Mouse (Mus musculus) hindbrain, postnatal 0 days (tissue): Measurements from ENCODE around the gene Qrfp. TPM values are rescaled to one million over a fixed set of nuclear protein-coding genes. Genes with fewer than 3 reads are reported as not detected.

Source experiments
- ATAC-seq: fragments of 200-750 bp; cut with Nextera tagmentation; 2 replicates; pipeline ENCODE4 v1.8.0; 2017; ENCODE audit warnings: mild to moderate bottlenecking, moderate TSS enrichment, moderate library complexity
- DNase-seq: peaks from one replicate; pipeline ENCODE4 v3.0.0-alpha.2; 2015; ENCODE audit warnings: low spot score
- H3K27ac ChIP-seq: fragments of 300-500 bp; sonication (generic); 2 replicates; pipeline ENCODE4 v1.5.1; 2014; ENCODE audit warnings: mild to moderate bottlenecking
- H3K27me3 ChIP-seq: fragments of 300-500 bp; sonication (generic); 2 replicates; pipeline ENCODE4 v1.6.1; 2014; ENCODE audit warnings: low read length, mixed read lengths; ENCODE audit not compliant: insufficient read depth
- H3K36me3 ChIP-seq: fragments of 300-500 bp; sonication (generic); 2 replicates; pipeline ENCODE4 v1.6.1; 2014; ENCODE audit warnings: low read length, mixed read lengths; ENCODE audit not compliant: insufficient read depth
- H3K4me1 ChIP-seq: fragments of 300-500 bp; sonication (generic); 2 replicates; pipeline ENCODE4 v1.6.1; 2014; ENCODE audit warnings: antibody characterized with exemption, low read length, mixed read lengths; ENCODE audit not compliant: insufficient read depth
- H3K4me2 ChIP-seq: fragments of 300-500 bp; sonication (generic); 2 replicates; pipeline ENCODE4 v1.6.1; 2014; ENCODE audit warnings: low read depth, mild to moderate bottlenecking, low read length, moderate library complexity, mixed read lengths
- H3K4me3 ChIP-seq: fragments of 300-500 bp; sonication (generic); 2 replicates; pipeline ENCODE4 v1.5.1; 2014; ENCODE audit warnings: low read length
- H3K9ac ChIP-seq: fragments of 300-500 bp; sonication (generic); replicated peaks from 2 replicates; pipeline ENCODE4 v1.6.1; 2014; ENCODE audit warnings: mild to moderate bottlenecking, low read length, moderate library complexity, mixed read lengths
- H3K9me3 ChIP-seq: fragments of 300-500 bp; sonication (generic); 2 replicates; pipeline ENCODE4 v1.6.1; 2016; ENCODE audit warnings: low read length, mixed read lengths
- CTCF ChIP-seq: IDR thresholded peaks from 2 replicates; pipeline ENCODE4 v1.5.1; 2016; ENCODE audit warnings: antibody characterized with exemption, control low read depth, low read depth
- WGBS: fragments of 180-500 bp; shearing (Covaris S2); extraction: QIAGEN DNeasy Blood & Tissue Kit; methylation state at CpG from one replicate; pipeline ENCODE4 v1.1.7; 2014; 5-methylcytosine and 5-hydroxymethylcytosine counted together
- polyA plus RNA-seq: library from polyadenylated mRNA; unstranded; fragments of >200 nt; fragmentation: Nextera tagmentation; extraction: Ambion mirVana; gene quantifications from 2 replicates; pipeline ENCODE4 v1.2.1, GENCODE M21; 2015
- total RNA-seq: library from RNA; depleted of rRNA; stranded (reverse); fragments of >200 nt; gene quantifications from 2 replicates; pipeline ENCODE4 v1.2.3, GENCODE M21; 2014

Qrfp gene
- total and polyA plus RNA-seq, 2 experiments from 2014 or later, result 0.06 TPM; not detected in 1

GRCm38 (mm10) chr2:31845896-31846691 lies 35.7 kb upstream of the Qrfp start, which contains the start of gene Fibcd1:
Gene Fibcd1, minus strand, starts transcription at chr2:31846005.
- peak; percentile 44 for ATAC-seq
- no peak for TF ChIP-seq CTCF
- H3K27me3 ChIP-seq, result no peaks in the 10 kb centered on the region
- DNase-seq, result peak; percentile 63
- WGBS, result under 1% methylated on average over 79 of the region's 88 CpGs
- no peaks in the 10 kb centered on the region for H3K36me3 ChIP-seq
- no peak within 1 kb of the TSS for H3K27ac ChIP-seq
- H3K4me1 ChIP-seq, result peaks cover 10% of the 10 kb centered on the region; the same call in 1 of the 2 replicates
- peak within 1 kb of the TSS; percentile 58 for H3K9ac ChIP-seq
- peak within 1 kb of the TSS; percentile 86 for H3K4me2 ChIP-seq
- H3K9me3 ChIP-seq, result no peaks in the 10 kb centered on the region
- peak within 1 kb of the TSS; percentile 51 for H3K4me3 ChIP-seq

- H3K27me3 ChIP-seq, result no peaks in the 10 kb centered on the region
- DNase-seq, result no peak
- no peaks in the 10 kb centered on the region for H3K36me3 ChIP-seq
- peak overlapping the region; percentile 51 for H3K4me3 ChIP-seq
- ATAC-seq, result no peak; the same call in 1 of the 2 replicates
- H3K27ac ChIP-seq, result no peak overlapping the region
- TF ChIP-seq CTCF, result no peak
- WGBS, result 3% methylated on average over 26 of the region's 26 CpGs
- peak overlapping the region; percentile 86 for H3K4me2 ChIP-seq
- peak overlapping the region; percentile 58 for H3K9ac ChIP-seq
- H3K4me1 ChIP-seq, result peaks cover 10% of the 10 kb centered on the region; the same call in 1 of the 2 replicates
- H3K9me3 ChIP-seq, result no peaks in the 10 kb centered on the region
These were observed 35.1 kb upstream of the Qrfp start for GRCm38 (mm10) chr2:31845512-31845895.

GRCm38 (mm10) chr2:31844729-31845136 lies 34.4 kb upstream of the Qrfp start:
- no peak overlapping the region for H3K9ac ChIP-seq

GRCm38 (mm10) chr2:31838868-31839267 lies 28.5 kb upstream of the Qrfp start:
- 0 out of 2 replicates have a peak, but pooled peaks cover 2% of the 10 kb centered on the region for H3K27me3 ChIP-seq
- H3K36me3 ChIP-seq, result no peaks in the 10 kb centered on the region
- H3K4me2 ChIP-seq, result no peak overlapping the region
- no peak overlapping the region for H3K27ac ChIP-seq
- H3K4me3 ChIP-seq, result no peak overlapping the region
- DNase-seq (no peak), ATAC-seq (no peak)
- WGBS, result 50% methylated on average over 1 of the region's 1 CpGs
- H3K4me1 ChIP-seq, result no peaks in the 10 kb centered on the region
- no peak overlapping the region for H3K9ac ChIP-seq
- TF ChIP-seq CTCF, result no peak
- H3K9me3 ChIP-seq, result no peaks in the 10 kb centered on the region

More at GRCm38 (mm10) chr2:31844729-31845136, 34.4 kb upstream of the Qrfp start:
- Histone ChIP-seq H3K36me3 (no peaks in the 10 kb centered on the region), H3K27me3 (no peaks in the 10 kb centered on the region), H3K4me1 (peaks cover 10% of the 10 kb centered on the region; the same call in 1 of the 2 replicates), H3K27ac (no peak overlapping the region), H3K4me3 (peak overlapping the region; percentile 10; the same call in 1 of the 2 replicates), H3K9me3 (no peaks in the 10 kb centered on the region), H3K4me2 (peak overlapping the region; percentile 86)
- no peak for TF ChIP-seq CTCF
- 6% methylated on average over 10 of the region's 10 CpGs for WGBS
- DNase-seq (no peak), ATAC-seq (no peak)

DNA sequence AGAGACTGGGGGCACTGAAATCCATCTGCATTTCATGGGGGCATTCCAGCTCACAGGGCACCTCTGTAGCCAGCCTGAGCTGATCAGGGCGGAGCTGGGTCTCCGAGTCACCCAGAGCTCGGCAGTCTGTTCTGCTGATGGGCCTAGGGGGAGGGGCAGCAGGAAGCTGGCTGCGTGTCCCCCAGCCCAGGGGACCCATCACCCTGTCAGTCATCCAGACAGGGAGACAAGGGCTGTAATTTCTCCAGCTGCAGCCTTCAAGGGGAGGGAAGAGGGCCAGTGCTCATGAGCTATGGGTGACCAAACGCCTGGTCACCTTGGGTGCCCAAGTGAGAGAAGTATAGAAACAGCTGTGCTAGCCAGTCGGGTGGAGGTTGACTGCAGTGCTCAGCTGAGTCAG lies 26.6 kb upstream of the Qrfp start:
- TF ChIP-seq CTCF, result no peak
- H3K27ac ChIP-seq, result no peak overlapping the region
- ATAC-seq, result no peak

GRCm38 (mm10) chr2:31836091-31836490 lies 25.7 kb upstream of the Qrfp start:
- no peaks in the 10 kb centered on the region for H3K9me3 ChIP-seq
- no peaks in the 10 kb centered on the region for H3K4me1 ChIP-seq
- H3K27me3 ChIP-seq, result 0 out of 2 replicates have a peak, but pooled peaks cover 2% of the 10 kb centered on the region
- no peak overlapping the region for H3K4me2 ChIP-seq
- no peaks in the 10 kb centered on the region for H3K36me3 ChIP-seq
- DNase-seq (no peak), ATAC-seq (no peak)
- WGBS, result 42% methylated on average over 10 of the region's 10 CpGs
- no peak overlapping the region for H3K27ac ChIP-seq
- no peak for TF ChIP-seq CTCF
- H3K9ac ChIP-seq, result no peak overlapping the region
- no peak overlapping the region for H3K4me3 ChIP-seq

More for the DNA sequence above, 26.6 kb upstream of the Qrfp start:
- Histone ChIP-seq H3K4me3 (no peak overlapping the region), H3K4me2 (no peak overlapping the region), H3K9me3 (no peaks in the 10 kb centered on the region), H3K4me1 (no peaks in the 10 kb centered on the region), H3K9ac (no peak overlapping the region), H3K36me3 (no peaks in the 10 kb centered on the region), H3K27me3 (0 out of 2 replicates have a peak, but pooled peaks cover 2% of the 10 kb centered on the region)
- no peak for DNase-seq
- 32% methylated on average over 6 of the region's 6 CpGs for WGBS
